Mouse (Mus musculus) hindbrain, embryonic 10.5 days (tissue): Measurements from ENCODE around the gene Cyp4f13. TPM values are rescaled to one million over a fixed set of nuclear protein-coding genes. Genes with fewer than 3 reads are reported as not detected.
A peak's percentile ranks its signal among the peaks of the same experiment; 100 is the strongest.

Source experiments
- DNase-seq: peaks from one replicate; pipeline ENCODE4 v3.0.0-alpha.2; 2017; ENCODE audit warnings: low spot score
- H3K27ac ChIP-seq: fragments of 300-500 bp; sonication (generic); 2 replicates; pipeline ENCODE4 v1.5.1; 2016; ENCODE audit warnings: mild to moderate bottlenecking, moderate library complexity
- H3K27me3 ChIP-seq: fragments of 300-500 bp; sonication (generic); 2 replicates; pipeline ENCODE4 v1.6.1; 2016; ENCODE audit warnings: mild to moderate bottlenecking; ENCODE audit not compliant: poor library complexity, insufficient read depth, severe bottlenecking
- H3K36me3 ChIP-seq: fragments of 300-500 bp; sonication (generic); 2 replicates; pipeline ENCODE4 v1.6.1; 2016; ENCODE audit warnings: mild to moderate bottlenecking, moderate library complexity
- H3K4me1 ChIP-seq: fragments of 300-500 bp; sonication (generic); replicated peaks from 2 replicates; pipeline ENCODE4 v1.6.1; 2016; ENCODE audit warnings: mild to moderate bottlenecking
- H3K4me3 ChIP-seq: fragments of 300-500 bp; sonication (generic); 2 replicates; pipeline ENCODE4 v1.5.1; 2016; ENCODE audit warnings: mild to moderate bottlenecking, moderate library complexity
- H3K9me3 ChIP-seq: fragments of 300-500 bp; sonication (generic); 2 replicates; pipeline ENCODE4 v1.6.1; 2016; ENCODE audit warnings: mild to moderate bottlenecking, moderate library complexity
- WGBS: fragments of 180-500 bp; shearing (Covaris S2); methylation state at CpG from one replicate; pipeline ENCODE4 v1.1.7; 2016; 5-methylcytosine and 5-hydroxymethylcytosine counted together
- polyA plus RNA-seq: library from polyadenylated mRNA; unstranded; fragments of >200 nt; fragmentation: Nextera tagmentation; extraction: Ambion mirVana; gene quantifications from 2 replicates; pipeline ENCODE4 v1.2.1, GENCODE M21; 2016

Gene Cyp4f13
- polyA plus RNA-seq, 1 experiment from 2014 or later: 4.3 TPM

DNA sequence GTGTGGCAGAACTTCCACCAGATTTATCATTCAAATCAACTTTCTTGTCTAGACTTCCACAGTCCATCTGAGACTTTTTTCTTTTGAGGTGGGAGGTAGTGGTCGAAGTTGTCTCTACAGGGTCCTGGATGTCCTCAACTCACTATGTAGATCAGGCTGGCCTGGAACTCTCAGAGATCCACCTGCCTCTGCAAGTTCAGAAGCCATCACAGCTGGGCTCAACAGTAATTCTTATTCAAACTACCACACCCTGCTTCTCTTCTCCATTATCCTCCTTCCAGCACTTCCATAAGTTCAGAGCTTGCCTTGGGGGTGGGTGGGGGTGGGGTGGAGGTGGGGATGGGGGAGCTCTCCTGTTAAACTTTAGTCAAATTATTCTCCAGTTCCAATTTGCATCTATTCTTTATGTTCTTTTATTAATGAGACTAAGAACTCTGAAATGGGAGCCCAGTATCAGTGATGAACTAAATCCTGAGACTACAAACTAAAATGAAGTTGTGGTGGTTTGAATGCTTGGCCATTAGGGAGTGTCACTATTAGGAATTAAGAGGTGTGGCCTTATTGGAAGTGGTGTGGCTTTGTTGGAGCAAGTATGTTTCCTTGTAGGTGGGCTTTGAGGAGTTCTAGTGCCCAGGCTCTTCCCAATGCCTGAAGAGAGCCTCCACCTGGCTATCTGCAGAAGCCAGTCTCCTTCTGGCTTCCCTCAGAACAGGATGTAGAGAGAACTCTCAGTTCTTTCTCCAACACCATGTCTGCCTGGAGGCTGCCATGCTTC is 45.3 kb downstream of the Cyp4f13 start:
- peaks cover 10% of the 10 kb centered on the region; the same call in 1 of the 2 replicates for H3K27me3 ChIP-seq
- no peak overlapping the region for H3K4me3 ChIP-seq
- 77% methylated on average over 1 of the region's 1 CpGs for WGBS
- H3K9me3 ChIP-seq: no peaks in the 10 kb centered on the region
- no peak overlapping the region for H3K27ac ChIP-seq
- DNase-seq: no peak
- H3K36me3 ChIP-seq: no peaks in the 10 kb centered on the region
- 0 out of 2 replicates have a peak, but pooled peaks cover 4% of the 10 kb centered on the region for H3K4me1 ChIP-seq

DNA sequence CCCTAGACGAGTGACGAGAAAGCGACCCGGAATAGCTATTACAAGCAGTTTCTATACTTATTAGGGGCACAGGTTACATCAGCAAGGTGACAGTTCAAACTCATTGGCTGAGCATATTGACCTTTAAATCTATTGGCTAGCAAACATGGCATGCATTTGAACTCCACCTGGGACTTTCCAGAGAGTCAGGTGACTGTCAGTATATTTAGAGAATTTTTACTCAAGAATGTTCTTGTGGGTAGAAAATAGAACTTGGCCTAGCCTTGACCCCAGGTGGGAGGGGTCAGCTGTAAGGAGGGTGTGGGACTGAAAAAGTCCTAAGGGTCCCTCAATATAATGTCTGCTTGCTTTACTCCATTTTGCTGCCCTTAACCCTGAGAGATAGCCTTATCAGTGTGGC is 51.8 kb downstream of the Cyp4f13 start:
- 93% methylated on average over 4 of the region's 4 CpGs for WGBS
- H3K4me3 ChIP-seq: no peak overlapping the region
- H3K36me3 ChIP-seq: no peaks in the 10 kb centered on the region

DNA sequence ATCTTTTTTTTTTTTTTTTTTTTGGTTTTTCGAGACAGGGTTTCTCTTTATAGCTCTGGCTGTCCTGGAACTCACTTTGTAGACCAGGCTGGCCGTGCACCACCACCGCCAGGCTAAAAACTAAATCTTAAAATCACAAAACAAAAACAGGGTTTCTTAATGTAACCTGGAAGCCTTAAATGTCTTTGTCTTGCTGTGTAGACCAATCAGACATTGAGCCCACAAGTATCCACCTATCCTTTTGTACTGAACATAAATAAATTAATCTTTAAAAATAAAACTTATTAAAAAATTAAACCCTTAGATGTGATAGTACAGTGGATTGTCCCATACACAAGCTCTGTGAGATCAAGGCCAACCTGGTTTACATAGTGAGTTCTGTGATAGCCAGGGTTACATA is 53.3 kb downstream of the Cyp4f13 start:
- 81% methylated on average over 3 of the region's 3 CpGs for WGBS
- no peaks in the 10 kb centered on the region for H3K9me3 ChIP-seq

More for the DNA sequence above, 51.8 kb downstream of the Cyp4f13 start:
- H3K9me3 ChIP-seq: no peaks in the 10 kb centered on the region
- no peak for DNase-seq
- no peaks in the 10 kb centered on the region for H3K27me3 ChIP-seq
- H3K27ac ChIP-seq: no peak overlapping the region
- peaks cover 5% of the 10 kb centered on the region for H3K4me1 ChIP-seq

DNA sequence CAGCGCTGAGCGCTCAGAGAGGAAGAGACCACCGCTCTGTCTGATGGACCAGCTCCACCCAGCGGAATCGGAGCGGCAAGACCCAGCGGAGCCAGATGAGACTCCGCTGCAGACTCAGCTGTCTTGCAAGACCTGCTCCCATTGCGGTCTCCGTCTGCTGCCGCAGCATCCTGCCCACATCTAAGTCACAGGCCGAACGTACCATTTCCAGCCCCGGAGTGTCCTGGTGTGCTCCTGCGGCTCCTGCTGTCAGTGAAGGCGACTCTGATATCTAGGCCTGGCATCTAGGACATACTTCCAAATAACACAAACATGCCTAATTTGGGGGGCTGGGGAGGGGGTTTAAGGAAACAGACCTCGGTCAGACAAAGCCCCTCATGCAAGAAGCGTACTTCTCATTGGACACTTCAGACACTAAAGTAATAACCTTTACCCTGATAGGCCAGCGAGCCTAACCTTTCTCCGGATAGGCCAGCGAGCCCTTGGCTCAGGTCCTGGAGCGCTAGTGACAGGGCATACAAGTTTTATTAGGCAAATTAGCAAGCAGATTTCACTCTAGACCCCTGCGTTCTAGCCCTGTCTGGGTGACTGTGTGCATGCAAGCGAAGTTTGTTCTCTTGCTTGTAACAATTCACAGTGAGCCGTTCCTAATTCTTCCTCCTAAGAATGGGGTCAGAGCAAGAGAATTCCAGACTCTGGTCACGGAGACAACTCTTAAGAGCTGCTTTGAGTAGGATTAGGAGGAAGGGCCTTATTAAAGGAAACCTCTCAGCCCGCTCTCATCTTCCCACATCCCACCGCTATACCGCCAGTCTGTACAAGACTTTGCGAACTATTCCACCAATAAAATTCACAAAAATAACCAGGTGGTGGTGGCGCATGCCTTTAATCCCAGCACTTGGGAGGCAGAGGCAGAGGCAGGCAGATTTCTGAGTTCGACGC is 55.7 kb downstream of the Cyp4f13 start, which contains the start of gene Zfp870:
Gene Zfp870 (minus strand): TSS at position 404 of the 942 bp plus-strand sequence.
- WGBS: 14% methylated on average over 33 of the region's 33 CpGs
- DNase-seq: peak; percentile 88
- H3K27ac ChIP-seq: peak within 1 kb of the TSS; percentile 92
- no peaks in the 10 kb centered on the region for H3K27me3 ChIP-seq
- peak within 1 kb of the TSS; percentile 82 for H3K4me3 ChIP-seq
- H3K9me3 ChIP-seq: no peaks in the 10 kb centered on the region
- H3K36me3 ChIP-seq: peaks cover 18% of the 10 kb centered on the region
- H3K4me1 ChIP-seq: peaks cover 16% of the 10 kb centered on the region

More for the DNA sequence above, 53.3 kb downstream of the Cyp4f13 start:
- DNase-seq: no peak
- H3K27ac ChIP-seq: no peak overlapping the region
- H3K4me1 ChIP-seq: peaks cover 16% of the 10 kb centered on the region
- no peak overlapping the region for H3K4me3 ChIP-seq
- H3K27me3 ChIP-seq: no peaks in the 10 kb centered on the region
- H3K36me3 ChIP-seq: no peaks in the 10 kb centered on the region

DNA sequence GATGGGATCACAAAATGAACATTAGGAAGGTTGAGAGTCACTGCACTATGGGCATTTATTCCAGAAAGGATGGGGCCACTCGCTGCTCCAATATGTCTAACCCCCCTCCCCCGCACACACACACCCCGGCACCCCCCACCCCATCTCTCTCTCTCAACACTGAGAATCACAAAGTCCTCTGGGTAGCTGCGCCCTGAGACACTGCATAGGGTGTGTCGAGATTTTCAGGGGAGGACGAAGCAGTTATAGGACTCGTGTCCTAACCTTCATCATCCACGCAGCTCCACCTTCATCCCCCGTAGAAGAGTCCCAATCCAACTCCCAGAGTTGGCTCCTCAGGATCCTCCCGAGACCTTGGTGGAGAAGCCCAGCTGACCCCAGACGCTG is 56.4 kb downstream of the Cyp4f13 start:
- no peaks in the 10 kb centered on the region for H3K27me3 ChIP-seq
- H3K4me1 ChIP-seq: peaks cover 16% of the 10 kb centered on the region
- no peaks in the 10 kb centered on the region for H3K9me3 ChIP-seq
- no peak for DNase-seq
- peak overlapping the region; percentile 92 for H3K27ac ChIP-seq
- H3K36me3 ChIP-seq: peaks cover 23% of the 10 kb centered on the region
- WGBS: 6% methylated on average over 11 of the region's 11 CpGs
- peak overlapping the region; percentile 82 for H3K4me3 ChIP-seq

DNA sequence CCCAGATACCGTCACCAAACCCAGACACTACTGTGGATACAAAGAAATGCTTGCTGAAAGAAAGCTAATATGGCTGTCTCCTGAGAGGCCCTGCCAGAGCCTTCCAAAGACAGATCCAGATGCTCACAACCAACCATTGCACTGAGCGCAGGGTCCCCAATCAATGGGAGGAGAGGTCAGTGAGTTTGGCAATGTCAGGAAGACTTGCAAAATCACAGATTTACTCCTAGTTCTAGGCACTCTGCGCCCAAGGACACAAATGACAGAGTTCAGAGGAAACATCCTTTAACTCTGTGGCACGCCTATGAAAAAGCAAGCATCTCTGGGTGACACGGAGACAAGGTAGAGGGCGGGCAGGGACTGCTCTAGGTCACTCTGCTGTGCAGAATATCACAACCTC is 57.6 kb downstream of the Cyp4f13 start:
- Histone ChIP-seq H3K4me1 (peaks cover 16% of the 10 kb centered on the region), H3K27me3 (no peaks in the 10 kb centered on the region), H3K27ac (no peak overlapping the region), H3K4me3 (no peak overlapping the region), H3K9me3 (no peaks in the 10 kb centered on the region), H3K36me3 (peaks cover 35% of the 10 kb centered on the region)
- WGBS: 93% methylated on average over 6 of the region's 6 CpGs
- DNase-seq: no peak

DNA sequence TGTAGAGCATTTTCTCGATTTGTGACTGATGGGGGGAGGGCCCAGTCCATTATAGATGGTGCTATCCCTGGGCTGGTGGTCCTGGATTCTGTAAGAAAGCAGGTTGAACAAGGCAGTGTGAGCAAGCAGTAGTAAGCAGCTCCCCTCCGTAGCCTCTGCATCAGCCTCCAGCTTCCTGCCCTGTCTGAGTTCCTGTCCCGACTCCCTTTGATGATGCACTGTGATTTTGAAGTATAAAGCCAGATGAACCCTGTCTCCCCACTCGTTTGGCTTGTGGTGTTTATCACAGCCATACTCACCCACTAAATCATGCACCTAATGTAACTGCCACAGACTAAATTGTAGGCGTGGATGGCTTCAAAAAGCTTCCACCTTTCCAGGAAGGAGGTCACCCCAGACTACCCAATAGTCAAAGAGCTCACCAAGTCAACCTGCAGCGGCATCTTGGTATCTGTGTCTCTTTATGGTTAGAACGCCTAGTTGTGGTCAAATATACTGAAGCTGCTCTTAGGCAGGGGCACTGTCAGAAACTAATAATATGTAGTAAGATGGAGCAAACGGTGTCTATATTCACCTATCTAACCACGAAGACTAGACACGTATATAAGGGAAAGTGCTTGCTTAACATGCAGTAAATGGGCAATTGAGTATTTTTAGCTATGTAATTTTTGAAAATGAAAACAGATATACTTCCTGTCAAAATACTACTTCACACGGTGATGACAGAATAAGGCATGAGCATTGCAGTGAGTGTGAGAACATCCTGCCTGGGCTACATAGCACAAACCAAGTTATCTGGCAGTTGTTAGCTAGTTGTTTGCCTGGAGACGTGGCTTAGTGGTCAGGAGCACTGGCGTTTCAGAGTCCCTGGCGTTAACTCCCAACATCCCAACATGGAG is 66.6 kb downstream of the Cyp4f13 start:
- no peaks in the 10 kb centered on the region for H3K9me3 ChIP-seq
- no peak for DNase-seq
- peaks cover 4% of the 10 kb centered on the region; the same call in 1 of the 2 replicates for H3K4me1 ChIP-seq
- 93% methylated on average over 14 of the region's 14 CpGs for WGBS
- peaks cover 13% of the 10 kb centered on the region; the same call in 1 of the 2 replicates for H3K27me3 ChIP-seq
- peaks cover 69% of the 10 kb centered on the region for H3K36me3 ChIP-seq
- no peak overlapping the region for H3K4me3 ChIP-seq
- H3K27ac ChIP-seq: no peak overlapping the region

DNA sequence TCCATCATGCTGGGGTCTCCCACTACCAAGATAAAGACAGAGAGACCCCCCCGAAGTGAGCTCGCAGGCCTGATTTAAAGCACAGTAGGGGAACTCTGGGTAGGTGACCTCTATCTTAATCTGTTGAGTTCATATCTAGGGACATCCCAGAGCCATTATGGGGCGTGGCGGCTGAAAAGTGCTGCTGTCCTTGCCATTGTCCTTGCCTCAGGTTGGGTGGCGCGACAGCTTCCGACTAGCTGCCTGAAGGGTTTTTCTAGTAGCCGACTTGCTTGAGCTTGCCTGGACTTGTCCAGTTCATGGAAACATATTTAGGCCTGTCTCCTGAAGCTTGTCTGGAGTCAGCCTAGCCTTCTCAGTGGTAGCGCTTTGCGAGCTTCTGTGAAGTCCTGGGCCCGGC is 68.4 kb downstream of the Cyp4f13 start:
- DNase-seq: no peak
- Histone ChIP-seq H3K4me1 (peaks cover 4% of the 10 kb centered on the region; the same call in 1 of the 2 replicates), H3K27ac (no peak overlapping the region), H3K4me3 (no peak overlapping the region), H3K27me3 (peaks cover 13% of the 10 kb centered on the region; the same call in 1 of the 2 replicates), H3K36me3 (peaks cover 51% of the 10 kb centered on the region), H3K9me3 (no peaks in the 10 kb centered on the region)
- WGBS: 94% methylated on average over 11 of the region's 11 CpGs

DNA sequence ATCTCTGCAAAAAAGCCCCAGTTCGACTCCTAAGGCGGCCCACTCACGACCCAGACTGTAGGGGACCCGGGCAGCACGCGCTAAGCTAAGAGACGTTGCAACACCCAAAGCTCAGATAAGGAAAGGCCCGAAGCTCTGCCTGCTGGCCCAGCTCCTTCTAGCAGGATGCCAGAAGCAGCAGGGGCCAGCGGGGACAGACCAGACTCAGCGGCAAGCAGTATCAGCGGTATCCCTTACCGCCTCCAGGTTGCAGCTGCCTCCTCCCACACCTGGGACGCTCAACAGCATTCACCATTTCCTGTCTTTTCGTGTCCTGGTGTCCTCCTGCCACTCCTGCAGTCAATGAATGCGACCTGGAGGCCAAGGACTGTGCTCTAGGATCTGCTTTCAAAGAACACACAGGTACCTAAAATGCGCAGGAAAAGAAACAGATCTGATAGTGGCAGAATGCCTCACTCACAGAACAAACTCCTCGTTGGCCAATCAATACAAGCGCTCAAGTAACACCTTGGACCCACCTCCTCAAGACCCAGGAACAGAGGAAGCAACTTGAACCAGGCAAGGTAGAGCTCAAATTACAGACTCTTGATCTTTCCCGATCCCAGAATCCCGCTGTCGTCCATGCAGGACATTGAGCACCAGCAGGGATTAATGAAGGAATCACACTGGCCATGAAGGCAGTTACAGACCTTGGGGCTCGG is 69.6 kb downstream of the Cyp4f13 start:
- peaks cover 4% of the 10 kb centered on the region; the same call in 1 of the 2 replicates for H3K4me1 ChIP-seq
- DNase-seq: no peak
- no peaks in the 10 kb centered on the region for H3K9me3 ChIP-seq
- peaks cover 13% of the 10 kb centered on the region; the same call in 1 of the 2 replicates for H3K27me3 ChIP-seq
- 0 out of 2 replicates have a peak overlapping the region, but pooled peaks have one; percentile 11 for H3K4me3 ChIP-seq
- H3K27ac ChIP-seq: no peak overlapping the region; the same call in 1 of the 2 replicates
- 13% methylated on average over 22 of the region's 22 CpGs for WGBS
- H3K36me3 ChIP-seq: peaks cover 40% of the 10 kb centered on the region
